Mouse (Mus musculus): Measurements from ENCODE around the gene Reep6.
"Not testable (repeated sequence)": the region's sequence is repeated elsewhere in the genome, so short reads cannot be mapped to it uniquely, and the experiment has no call there.

Reep6 gene

DNA sequence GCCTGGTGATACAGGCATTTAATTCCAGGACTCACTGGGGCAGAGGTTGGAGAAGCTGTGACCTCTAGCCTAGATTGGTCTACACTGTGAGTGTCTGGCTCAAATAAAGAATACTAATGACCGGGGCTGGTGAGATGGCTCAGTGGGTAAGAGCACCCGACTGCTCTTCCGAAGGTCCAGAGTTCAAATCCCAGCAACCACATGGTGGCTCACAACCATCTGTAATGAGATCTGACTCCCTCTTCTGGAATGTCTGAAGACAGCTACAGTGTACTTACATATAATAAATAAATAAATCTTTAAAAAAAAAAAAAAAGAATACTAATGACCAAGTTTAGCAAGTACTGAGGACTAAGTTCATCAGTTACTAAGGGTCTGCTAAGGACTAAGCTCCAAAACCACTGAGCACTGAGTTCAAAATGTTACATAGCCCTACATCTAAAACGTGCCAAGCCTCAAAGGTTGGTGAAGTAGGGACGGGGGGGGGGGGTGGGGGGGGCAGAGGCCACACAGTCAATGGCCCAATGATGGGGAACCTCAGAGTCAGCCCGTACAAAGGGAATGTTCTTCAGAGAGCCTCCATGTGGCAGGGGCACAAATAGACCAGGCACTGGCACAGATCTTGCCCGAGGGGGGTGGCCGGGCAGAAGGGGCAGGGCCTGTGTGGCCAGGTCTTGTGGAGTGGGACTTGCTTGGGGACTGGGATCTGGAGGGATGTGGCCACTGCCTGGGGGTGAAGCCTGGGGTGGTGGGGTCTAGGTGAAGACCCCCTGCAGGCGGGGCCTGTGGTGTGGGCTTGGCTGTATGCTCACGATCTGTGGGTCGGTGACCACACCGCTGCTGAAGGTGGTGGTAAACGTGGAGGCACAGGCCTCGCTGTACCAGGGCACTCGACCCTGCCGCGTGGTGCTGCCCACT is 5.4 kb upstream of the Reep6 start:
- DNase-seq (ENCODE audit: extremely low spot score, low read depth, low spot score): no peak

GRCm38 (mm10) chr10:80325045-80325444 is 4.7 kb upstream of the Reep6 start:
- no peak for DNase-seq (ENCODE audit: extremely low spot score, low read depth, low spot score)

- DNase-seq (ENCODE audit: extremely low spot score, low read depth, low spot score): no peak
Observed at GRCm38 (mm10) chr10:80330084-80330483, 331 bp downstream of the Reep6 start.

- no peak for DNase-seq (ENCODE audit: extremely low spot score, low read depth, low spot score)
Observed at GRCm38 (mm10) chr10:80330888-80331287, 1.1 kb downstream of the Reep6 start.

DNA sequence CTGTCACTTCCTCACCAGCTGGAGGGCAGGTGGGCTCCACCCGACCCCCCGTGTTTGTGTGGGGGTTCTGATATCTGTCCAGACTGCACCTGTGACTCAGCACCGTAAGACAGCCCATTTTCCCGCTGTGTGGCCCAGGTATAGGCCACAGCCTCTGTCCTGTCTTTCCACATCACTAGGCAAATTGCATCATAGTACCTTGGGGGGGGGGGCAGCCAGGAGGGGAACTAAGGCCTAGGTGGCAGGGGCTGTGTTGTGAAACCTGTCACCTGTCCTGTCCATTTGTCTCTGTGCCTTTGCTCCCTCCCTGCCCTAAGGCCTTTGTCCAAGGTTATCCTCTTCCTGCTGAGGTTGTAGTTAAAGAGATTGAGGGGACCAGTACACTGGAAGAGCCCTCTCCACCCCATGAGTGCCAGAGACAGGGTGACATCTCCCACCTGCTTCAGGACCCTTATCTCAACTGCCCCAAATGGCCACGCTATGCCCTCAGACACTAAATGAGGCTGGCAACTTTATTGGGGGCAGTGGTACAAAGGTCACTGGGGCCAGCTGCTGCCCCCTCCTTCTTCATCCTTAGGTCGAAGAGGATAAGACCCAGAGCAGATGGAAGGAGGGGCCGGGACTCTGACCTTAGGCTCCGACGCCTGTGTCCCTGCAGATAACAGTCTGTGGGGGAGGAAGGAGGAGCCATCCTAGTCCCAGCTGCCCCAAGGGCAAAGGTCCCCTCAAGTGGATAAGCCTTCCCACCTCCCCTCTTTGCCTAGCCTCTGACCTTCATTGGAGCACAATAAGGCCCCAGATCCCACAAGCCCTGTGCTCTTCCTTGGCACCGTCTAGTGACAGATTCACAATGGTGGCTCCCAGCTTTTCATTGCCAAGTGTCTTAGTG is 2.1 kb downstream of the Reep6 start:
- no peak for DNase-seq (ENCODE audit: extremely low spot score, low read depth, low spot score)

GRCm38 (mm10) chr10:80332525-80332989 is 2.8 kb downstream of the Reep6 start:
- no peak for DNase-seq (ENCODE audit: extremely low spot score, low read depth, low spot score)

- no peak for DNase-seq (ENCODE audit: extremely low spot score, low read depth, low spot score)
Observed at GRCm38 (mm10) chr10:80336263-80336662, 6.5 kb downstream of the Reep6 start.

DNA sequence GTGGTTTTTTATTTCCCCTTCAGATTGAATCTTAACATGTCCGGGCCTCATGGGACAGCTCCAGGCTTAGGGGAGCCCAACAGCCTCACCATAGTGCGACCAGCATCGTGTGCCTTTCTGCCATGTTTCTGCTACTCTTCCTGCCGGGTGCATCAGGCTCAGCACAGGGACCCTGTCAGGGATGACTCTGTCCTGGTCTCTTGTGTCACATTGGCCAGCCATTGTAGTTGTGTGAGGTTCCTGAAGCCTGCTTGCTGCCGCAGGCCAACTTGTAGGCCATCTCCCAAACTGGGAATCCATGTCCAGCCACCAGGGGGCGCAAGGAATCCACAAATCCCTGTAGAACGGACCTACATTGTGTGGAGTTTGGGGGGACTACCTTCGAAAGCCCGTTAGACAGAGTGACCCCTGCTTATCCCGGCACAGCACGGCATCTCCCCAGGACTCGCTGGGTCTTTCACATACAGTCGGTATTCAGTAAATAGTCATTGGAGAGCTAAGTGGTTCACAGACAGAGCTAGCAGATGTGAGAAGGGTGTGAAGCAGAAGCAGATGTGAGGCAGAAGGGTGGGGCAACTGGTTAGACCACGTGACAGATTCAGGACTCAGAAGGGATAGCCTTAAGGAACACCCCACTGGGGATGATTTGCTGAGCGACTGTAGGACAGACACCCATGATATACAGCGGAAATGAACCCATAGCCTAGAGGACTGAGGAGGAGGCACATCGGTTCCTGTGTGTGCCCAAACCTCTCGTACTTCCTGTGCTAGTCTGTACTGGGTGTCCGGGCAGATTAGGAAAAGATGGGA is 10.4 kb downstream of the Reep6 start:
- DNase-seq (ENCODE audit: extremely low spot score, low read depth, low spot score): no peak

DNA sequence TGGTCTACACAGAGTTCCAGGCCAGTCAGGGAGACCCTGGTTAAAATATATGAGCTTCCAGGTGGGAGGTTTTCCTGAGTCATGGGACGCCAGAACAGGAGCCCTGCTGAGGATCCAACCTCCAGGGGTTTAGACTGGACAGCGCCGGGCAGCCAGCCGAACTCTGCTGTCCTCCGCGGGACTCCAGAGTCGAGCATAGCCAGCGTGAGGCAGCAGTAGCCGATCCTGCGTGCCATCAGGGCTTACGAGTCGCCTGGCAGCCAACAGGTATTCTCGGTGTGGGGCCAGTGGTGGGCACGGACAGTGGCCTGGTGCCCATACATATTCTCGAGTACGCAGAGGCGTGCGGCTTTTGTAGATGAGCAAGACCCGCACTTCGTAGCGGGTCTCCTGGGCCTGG is 11.3 kb downstream of the Reep6 start:
- no peak for DNase-seq (ENCODE audit: extremely low spot score, low read depth, low spot score)

- no peak for DNase-seq (ENCODE audit: extremely low spot score, low read depth, low spot score)
Observed at GRCm38 (mm10) chr10:80341491-80342304, 11.9 kb downstream of the Reep6 start.

DNA sequence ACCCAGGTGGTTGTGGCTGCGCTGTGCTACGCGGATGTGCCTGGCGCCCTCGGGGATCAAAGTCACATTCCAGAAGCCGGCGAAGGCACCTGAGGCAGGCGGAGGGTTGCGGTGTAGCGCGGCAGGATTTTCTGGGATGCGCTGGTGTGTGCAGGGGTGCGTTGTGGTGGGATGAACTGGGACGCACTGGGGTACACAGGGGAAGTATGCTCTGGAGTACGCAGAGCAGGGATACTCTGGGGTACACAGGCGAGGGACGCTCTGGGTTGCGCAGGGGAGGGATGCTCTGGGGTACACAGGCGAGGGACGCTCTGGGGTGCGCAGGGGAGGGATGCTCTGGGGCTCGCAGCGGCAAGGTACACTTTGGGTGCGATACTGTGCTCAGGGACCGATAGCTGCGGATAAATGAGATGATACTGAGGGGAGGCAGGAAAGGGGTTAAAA is 12.6 kb downstream of the Reep6 start:
- DNase-seq (ENCODE audit: extremely low spot score, low read depth, low spot score): no peak

- DNase-seq (ENCODE audit: extremely low spot score, low read depth, low spot score): no peak
Observed at GRCm38 (mm10) chr10:80342749-80343424, 13.1 kb downstream of the Reep6 start.

DNA sequence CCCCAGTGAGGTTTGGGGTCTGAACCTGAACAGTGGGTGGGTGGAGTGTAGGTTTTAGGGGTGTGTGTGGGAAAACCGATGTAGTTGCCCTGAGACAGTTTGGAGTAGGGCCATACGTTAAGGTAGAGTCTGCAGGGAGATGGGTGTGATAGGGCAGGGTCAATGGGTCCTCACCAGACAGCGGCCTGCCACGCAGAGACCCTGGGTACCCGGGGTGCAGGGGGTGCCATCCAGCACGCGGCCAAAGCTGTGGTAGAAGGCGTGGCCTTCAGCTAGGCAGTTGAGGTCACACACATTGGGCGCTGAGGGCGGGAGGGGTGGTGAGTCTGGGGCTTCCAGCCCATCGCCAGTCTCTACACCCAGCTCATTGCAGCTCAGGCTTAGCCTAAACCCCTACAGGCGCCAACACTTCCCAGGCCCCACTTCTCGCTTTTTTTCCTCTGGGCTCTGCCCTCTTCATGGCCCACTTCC is 13.7 kb downstream of the Reep6 start:
- DNase-seq (ENCODE audit: extremely low spot score, low read depth, low spot score): no peak

GRCm38 (mm10) chr10:80344131-80344661 is 14.4 kb downstream of the Reep6 start:
- no peak for DNase-seq (ENCODE audit: extremely low spot score, low read depth, low spot score)

- no peak for DNase-seq (ENCODE audit: extremely low spot score, low read depth, low spot score)
Observed at GRCm38 (mm10) chr10:80345122-80345521, 15.4 kb downstream of the Reep6 start.

- DNase-seq (ENCODE audit: extremely low spot score, low read depth, low spot score): not testable (repeated sequence)
Observed at GRCm38 (mm10) chr10:80345929-80346328, 16.2 kb downstream of the Reep6 start.

GRCm38 (mm10) chr10:80347514-80347967 is 17.8 kb downstream of the Reep6 start:
- DNase-seq (ENCODE audit: extremely low spot score, low read depth, low spot score): no peak

DNA sequence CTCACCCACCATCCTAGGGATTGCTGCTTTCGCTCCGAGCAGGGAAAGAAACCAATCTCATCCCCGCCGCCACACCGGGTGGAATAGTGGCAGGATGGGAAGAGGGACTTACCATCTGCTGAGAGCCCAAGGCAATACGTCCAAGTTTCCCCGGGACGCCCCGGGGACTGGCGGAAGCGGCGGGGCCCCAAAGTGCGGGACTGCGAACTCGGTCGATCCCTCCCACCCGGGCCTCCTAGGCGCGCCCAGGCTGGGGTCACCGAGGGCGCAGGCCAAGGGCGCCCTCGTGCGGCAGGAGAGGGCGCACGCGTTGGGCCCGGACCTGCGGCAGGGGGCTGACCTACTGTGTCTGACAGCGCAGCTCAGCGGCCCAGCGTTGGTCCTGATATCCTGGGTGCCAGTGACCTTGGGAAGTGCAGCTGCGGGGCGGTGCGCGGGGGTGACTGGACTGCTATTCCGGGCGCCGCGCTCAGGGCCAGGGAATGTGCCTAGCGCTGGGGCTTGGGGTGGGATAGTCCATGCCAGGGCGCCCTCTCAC is 18.6 kb downstream of the Reep6 start, which contains the start of gene Adamtsl5:
Adamtsl5 (minus strand) TSS at position 169 of the 538 bp plus-strand sequence.
- DNase-seq (ENCODE audit: extremely low spot score, low read depth, low spot score): no peak
